ENCODE assay signal across 8 mouse cellular contexts in the genomic region with DNA sequence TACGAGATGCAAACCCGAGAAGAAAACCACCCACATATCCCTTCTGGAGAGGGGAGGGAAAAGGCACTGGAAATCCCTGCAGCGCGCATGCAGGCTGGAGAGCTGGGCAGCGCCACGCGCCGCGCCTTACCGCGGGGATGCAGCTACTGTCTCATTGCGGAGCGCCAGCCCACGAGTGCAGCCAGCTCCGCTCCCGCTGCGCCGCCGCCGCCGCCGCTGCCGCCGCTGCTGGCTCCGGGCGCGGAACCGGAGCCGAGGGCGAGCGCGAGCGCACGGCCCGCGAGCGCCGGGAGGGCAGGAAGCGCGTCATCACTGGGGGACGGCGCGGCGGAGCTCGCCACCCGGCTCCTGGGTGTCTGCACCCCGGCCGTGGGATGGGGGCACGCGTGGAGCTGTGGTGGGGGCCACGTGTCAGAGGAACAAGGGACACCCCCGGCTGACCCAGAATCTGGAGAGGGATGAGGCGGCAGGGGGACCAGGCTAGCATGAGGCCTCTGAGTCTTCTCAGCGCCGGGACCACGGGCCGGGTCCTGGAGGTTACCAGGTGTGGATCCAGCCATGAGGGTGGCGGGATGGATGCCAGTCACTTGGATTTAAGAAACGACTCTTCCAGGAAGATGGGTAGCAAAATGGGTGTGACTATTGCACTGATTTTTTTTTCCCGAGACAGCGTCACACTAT.
A peak's percentile ranks its signal among the peaks of the same experiment; 100 is the strongest.
DNase-seq lines count a peak whose midpoint lies in the region; ATAC-seq lines count a peak whose summit lies in the region.

No protein-coding gene starts in this region.

- peak; percentile 78 for ATAC-seq in granulocyte monocyte progenitor cell, adult 5-6 weeks (replicated peaks; ENCODE audit: poor library complexity, severe bottlenecking)
- peak; percentile 88 for ATAC-seq in midbrain, embryonic 15.5 days (replicated peaks)

- WGBS in limb, embryonic 10.5 days = under 1% methylated on average over 61 of the region's 61 CpGs
- 0% methylated on average over 61 of the region's 61 CpGs for WGBS in midbrain, embryonic 15.5 days

- peak; percentile 32 to 38 for DNase-seq in lung, adult 18-20 months
- no peak for DNase-seq in lung, postnatal 25 days (ENCODE audit: low spot score)
- DNase-seq in embryo, embryonic 11.5 days (ENCODE audit: low read depth, low spot score) = peak; percentile 59
- DNase-seq in kidney, adult 11 months = peak; percentile 60
- peak; percentile 86 for DNase-seq in limb, embryonic 10.5 days (ENCODE audit: low spot score)
- DNase-seq in telencephalon, adult 2 months (ENCODE audit: low read depth, low spot score) = peak; percentile 46

- H3K27ac ChIP-seq in limb, embryonic 10.5 days = peak overlapping the region; percentile 91
- peak overlapping the region; percentile 95 for H3K27ac ChIP-seq in midbrain, embryonic 15.5 days

- H3K9me3 ChIP-seq in limb, embryonic 10.5 days (replicated peaks) = no peaks in the 10 kb centered on the region
- H3K9me3 ChIP-seq in midbrain, embryonic 15.5 days = no peaks in the 10 kb centered on the region

- H3K4me3 ChIP-seq in limb, embryonic 10.5 days = peak overlapping the region; percentile 69
- peak overlapping the region; percentile 95 for H3K4me3 ChIP-seq in midbrain, embryonic 15.5 days

- H3K36me3 ChIP-seq in limb, embryonic 10.5 days = no peaks in the 10 kb centered on the region
- H3K36me3 ChIP-seq in midbrain, embryonic 15.5 days (replicated peaks) = no peaks in the 10 kb centered on the region

- H3K4me1 ChIP-seq in limb, embryonic 10.5 days = peaks cover 42% of the 10 kb centered on the region
- peaks cover 19% of the 10 kb centered on the region for H3K4me1 ChIP-seq in midbrain, embryonic 15.5 days

- H3K27me3 ChIP-seq in limb, embryonic 10.5 days (ENCODE audit: low read depth, poor library complexity, severe bottlenecking) = no peaks in the 10 kb centered on the region
- peaks cover 10% of the 10 kb centered on the region; the same call in 1 of the 2 replicates for H3K27me3 ChIP-seq in midbrain, embryonic 15.5 days (replicated peaks)

- H3K4me2 ChIP-seq in midbrain, embryonic 15.5 days = peak overlapping the region; percentile 84

- H3K9ac ChIP-seq in midbrain, embryonic 15.5 days = peak overlapping the region; percentile 83
